Mouse (Mus musculus): ENCODE results near the gene Kif1a. TPM values are rescaled to one million over a fixed set of nuclear protein-coding genes. Genes with fewer than 3 reads are reported as not detected.

Gene Kif1a
- polyA plus RNA-seq, 1 experiment: 3.3 TPM

DNA sequence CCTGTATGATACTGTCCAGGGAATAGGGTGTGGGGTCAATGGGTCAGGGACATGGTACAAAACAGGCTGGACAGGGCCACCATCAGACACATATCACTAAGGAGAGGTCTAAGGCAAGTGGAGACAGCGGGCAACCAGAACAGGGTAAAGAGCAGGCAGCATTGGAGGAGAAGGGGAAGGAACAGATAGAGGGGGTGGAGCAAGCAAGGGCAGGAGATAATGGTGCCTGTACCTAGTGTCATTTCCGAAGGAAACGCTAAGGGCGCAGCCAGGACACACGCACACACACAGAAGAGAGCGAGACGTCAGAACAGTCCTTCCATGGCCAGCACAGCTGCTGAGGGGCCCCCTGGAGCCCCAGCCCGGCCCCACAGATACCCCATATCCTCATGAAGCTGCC lies 75.2 kb downstream of the Kif1a start:
- no peak for DNase-seq (ENCODE audit: low spot score)

DNA sequence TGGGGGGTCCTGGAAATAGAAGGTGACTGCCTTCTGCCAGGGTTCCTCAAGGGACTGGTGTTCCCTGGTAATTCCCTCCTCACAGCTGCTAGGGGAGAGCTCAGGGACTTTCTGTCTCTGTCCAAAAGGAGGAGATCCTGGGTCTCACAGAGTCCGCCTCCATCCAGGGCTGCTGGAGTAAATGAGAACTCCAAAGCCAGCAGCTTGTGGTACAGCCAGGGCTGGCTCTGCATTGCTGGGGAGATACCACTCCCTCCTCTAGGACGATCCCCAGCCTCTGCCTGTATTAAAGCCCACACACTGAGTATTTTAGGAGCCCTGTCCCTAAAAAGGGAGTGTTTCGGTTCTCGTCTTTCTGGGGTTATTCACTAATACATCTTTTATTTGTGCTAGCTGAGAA lies 81.1 kb downstream of the Kif1a start:
- no peak for DNase-seq (ENCODE audit: low spot score)

DNA sequence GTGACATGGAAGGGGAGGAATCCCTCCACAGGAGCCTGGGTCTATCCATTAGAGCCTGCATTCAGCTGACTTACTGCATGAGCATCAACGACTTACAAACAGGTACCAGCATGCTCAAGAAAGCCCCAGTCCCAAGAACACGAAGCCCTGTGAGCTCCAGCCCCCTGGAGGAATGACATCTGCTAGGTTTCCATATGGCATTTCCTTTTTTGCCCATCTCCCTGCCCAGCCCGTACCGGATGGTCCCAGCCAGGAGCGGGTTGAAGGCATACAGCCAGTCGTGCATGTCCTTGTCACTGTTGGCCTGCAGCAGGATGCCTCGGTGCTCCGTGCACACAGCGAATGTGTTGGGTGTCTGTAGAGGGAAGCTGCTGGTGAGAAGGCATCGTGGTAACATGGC lies 83.0 kb downstream of the Kif1a start:
- no peak for DNase-seq (ENCODE audit: low spot score)

DNA sequence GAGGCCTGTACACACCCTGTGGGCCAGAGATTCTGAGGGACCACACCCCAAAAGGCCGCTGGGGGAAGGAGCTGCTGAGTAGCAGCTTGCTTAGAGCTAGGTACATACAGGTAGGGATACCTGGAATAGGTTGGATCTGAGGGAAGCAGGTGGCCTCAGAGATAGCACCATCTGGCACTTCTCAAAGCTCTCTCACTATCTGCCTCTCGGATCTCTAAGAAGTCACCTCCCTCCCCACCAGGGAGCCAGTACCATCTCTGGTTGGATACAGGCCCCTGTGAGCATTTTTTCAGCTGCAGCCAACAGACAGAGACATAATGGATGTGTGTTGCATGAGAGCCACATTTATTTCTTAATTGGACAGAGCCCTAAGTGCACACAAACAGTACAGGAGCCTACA lies 86.6 kb downstream of the Kif1a start:
- DNase-seq (ENCODE audit: low spot score): no peak

DNA sequence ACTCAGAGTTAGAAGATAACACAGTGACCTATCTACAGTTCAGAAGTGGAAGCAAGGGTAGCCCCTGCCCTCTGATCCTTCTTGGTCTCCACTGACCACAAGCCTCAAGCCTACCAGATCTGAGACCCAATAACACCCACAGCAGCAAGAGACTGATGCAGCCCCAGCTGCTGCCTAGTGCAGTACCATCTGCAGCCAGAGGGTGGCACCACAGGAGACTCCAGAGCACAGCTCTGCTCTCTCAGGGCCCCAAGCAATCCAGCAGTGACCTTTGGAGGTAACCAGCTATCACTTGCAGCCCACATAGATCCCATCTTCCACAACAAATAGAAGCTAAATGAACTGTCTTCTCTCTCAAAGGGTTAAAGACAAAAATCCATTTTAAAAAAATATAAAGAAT lies 87.3 kb downstream of the Kif1a start:
- DNase-seq (ENCODE audit: low spot score): peak; percentile 61

DNA sequence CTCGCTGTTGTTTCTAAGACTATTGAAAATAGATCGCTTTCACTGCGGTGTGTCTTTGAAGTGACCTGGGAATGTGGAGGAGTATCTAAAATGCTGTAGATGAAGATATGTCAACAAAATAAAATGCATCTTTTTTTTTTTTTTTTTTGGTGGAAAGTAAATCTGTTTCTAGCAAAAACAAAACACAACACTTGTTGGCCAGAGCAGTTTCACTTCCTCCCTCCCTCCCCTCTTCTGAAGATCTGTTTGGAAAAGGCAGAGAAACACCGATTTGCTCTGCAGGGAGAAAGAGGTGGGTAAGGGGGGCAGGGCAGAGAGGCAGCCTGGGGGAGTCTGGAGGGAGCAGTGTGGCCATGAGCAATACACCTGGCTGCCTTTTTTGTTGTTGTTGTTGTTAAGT lies 88.4 kb downstream of the Kif1a start:
- DNase-seq (ENCODE audit: low spot score): no peak

DNA sequence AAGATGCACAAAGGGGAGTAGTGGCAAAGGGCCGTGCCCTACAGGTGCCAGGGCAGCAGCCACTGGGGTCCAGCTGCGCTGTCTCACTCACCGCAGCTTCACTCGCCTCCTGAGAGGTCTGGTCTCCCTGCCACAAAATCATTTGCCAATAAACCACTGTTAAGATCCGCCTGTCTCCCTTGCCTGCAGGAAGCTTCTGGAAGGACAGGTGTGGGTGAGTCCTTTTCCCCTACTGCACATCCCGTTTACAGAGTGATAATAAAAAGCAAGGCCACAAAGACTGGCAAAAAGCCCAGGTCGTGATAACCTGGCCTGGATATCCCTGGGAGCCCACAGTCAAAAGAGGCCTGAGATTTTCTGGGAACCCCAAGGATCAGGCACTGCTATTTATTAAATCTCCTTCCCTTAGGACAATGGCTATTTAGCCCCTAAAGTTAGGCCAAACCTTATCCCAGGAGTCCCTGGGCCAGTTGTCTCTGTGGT lies 89.6 kb downstream of the Kif1a start:
- no peak for DNase-seq (ENCODE audit: low spot score)

DNA sequence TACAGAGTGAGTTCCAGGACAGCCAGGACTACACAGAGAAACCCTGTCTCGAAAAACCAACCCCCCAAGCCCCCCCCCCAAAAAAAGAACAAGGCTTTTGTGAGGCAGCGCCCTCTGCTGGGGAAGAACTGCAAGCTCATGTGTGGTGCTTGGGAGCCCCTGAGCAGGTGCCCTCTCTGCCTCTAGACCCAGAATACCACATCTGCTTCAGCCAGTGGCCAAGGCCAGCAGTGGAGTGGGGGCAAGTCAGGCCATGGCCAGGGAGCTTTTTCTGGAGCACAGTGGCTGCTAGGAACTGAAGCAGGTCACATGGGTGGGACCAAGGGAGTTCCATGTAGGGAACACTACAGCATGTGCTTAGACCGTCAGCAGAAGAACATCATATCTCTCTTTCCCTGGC lies 91.0 kb downstream of the Kif1a start:
- DNase-seq (ENCODE audit: low spot score): no peak

DNA sequence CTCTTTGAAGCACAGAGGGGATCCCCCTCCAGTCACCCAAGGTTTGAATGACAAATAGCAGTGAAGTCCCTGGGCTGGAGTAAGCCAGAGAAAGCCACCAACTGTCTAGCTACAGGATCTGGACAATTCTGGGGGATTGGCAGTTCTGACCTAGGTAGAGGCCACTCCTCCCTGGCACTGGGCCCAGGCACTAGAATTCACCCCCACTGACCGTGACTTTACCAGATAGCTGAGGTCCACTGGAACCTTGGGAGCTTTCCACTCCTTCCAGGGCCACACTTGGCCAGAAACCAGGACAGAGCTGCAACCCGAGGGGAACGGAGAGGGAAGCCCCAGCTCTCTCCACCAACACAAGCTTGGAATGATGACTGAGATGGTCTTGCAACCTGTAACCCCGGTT lies 92.6 kb downstream of the Kif1a start:
- DNase-seq (ENCODE audit: low spot score): no peak

DNA sequence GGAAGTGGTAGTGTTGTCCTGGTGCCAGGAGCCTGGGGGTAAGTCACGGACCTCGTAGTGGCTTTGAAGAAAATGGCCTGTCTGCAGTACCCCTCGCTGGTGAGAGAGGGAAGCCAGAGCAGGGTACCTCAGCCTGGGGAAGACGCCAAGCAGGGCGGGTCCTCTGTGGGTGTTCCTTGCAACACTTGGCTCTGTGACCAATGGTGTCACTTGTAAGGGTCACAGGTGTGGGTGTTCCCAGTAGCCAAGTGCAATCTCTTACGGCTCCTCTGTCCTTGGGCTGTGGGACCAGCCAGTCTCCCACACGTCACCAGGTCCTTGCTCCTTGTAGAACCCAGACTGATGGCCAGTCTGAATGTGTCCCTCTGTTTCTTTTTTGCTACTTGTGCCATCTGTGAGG lies 95.7 kb downstream of the Kif1a start, which contains the start of gene Aqp12:
Aqp12 (plus strand) TSS at position 274 of the 400 bp plus-strand sequence.
- no peak for DNase-seq (ENCODE audit: low spot score)

DNA sequence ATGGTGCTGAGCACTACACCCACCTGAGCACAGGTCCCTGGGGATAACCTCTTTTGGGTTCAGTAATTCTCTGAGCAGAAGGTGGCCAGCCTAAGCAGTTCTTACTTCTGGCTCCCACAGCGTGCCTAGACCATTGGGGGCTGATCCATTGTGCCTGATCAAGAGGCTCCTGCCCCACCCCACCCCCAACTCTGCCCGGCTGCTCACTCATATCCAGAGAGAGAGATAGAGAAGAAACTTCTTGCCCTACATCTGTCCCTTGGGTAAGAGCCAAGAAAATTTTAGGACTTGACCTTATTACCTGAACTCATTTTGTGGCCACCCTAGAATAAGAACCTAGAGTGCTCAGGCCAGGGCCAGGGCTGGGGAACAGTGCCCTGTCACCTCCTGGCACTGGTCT lies 108.9 kb downstream of the Kif1a start:
- DNase-seq (ENCODE audit: low spot score): no peak

DNA sequence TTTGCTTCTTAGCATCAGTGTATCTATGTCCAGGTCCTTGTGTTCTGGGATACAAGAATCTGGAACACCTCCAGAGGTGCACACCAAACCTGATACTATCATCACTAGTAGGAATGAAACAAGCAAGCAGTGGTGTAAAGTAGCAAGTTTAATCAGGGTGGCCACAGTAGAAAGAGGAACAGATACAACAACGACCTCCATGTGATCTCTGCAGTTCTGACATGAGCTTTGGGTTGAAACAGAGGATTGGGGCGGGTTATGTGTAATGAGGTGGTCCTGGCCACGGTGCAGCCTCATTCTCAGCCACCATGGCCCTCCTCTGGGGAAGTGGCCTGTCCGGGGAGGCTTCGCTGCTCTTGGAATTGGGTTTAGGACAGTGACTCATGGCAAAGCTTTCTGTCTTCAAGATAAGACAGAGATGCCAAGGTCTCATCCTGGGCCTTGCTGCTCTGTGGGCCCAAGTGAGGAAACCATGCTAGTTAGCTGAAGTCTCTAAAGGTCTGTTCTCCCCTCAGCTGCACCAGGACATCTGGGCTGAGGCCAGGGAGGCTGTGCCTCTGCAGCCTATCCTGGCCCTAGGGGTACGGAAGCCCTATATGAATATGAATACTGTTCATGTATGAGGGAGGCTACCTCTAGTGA lies 109.4 kb downstream of the Kif1a start:
- no peak for DNase-seq (ENCODE audit: low spot score)

DNA sequence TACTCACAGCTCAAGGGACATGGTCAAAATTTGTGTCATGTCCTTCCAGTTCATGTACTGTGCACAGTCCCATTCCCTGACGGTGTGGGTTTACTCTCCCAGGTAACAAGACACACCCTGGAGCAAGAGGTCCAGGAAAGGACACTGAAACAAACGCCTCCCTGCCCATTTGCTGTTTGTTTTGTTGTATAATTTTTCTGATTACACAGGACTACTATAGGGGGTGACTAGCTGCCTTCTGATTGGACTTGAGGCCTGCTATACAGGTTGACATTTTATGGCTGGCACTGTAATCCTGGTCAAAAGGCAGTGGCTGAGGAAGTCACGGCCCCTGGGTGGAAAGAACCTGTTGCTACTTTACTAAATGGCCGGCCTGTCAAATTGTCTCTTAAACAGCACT lies 111.9 kb downstream of the Kif1a start:
- DNase-seq (ENCODE audit: low spot score): no peak

DNA sequence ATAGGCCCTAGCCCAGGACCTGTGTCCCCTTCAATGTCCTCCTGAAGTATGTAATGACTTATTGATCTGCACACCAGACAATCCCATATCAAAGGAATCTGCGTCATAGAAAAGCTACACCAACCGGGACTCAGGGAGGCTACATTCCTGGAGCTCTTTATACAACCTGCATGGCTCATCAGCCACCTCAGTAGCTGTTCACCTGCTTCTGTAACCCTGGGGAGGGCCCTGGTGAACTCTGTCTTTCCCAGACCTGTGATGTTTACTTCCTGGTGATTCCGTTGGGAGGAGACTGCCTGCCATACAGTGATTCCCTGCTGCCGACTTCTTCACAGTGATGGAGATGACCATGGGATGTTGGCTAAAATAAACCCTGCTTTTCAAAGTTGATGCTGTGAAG lies 112.9 kb downstream of the Kif1a start:
- DNase-seq (ENCODE audit: low spot score): no peak

DNA sequence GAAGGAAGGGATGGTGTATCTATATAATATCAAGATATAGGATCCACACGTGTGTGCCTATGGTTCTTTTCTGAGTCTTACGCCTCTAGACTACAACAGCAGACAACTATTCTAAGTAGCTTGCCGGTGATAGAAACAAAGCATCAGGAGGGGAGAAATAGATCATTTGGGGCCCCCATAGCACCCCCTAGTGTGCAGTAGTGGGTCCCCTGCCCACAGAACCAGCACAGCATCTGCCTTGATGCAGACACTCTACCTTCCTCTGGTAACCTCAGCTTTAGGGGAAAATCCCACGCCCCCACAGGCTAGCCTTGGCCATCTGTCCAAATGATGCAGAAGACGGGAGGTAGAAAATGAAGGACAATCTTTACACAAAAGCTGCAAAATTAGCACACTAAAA lies 116.8 kb downstream of the Kif1a start:
- DNase-seq (ENCODE audit: low spot score): no peak

DNA sequence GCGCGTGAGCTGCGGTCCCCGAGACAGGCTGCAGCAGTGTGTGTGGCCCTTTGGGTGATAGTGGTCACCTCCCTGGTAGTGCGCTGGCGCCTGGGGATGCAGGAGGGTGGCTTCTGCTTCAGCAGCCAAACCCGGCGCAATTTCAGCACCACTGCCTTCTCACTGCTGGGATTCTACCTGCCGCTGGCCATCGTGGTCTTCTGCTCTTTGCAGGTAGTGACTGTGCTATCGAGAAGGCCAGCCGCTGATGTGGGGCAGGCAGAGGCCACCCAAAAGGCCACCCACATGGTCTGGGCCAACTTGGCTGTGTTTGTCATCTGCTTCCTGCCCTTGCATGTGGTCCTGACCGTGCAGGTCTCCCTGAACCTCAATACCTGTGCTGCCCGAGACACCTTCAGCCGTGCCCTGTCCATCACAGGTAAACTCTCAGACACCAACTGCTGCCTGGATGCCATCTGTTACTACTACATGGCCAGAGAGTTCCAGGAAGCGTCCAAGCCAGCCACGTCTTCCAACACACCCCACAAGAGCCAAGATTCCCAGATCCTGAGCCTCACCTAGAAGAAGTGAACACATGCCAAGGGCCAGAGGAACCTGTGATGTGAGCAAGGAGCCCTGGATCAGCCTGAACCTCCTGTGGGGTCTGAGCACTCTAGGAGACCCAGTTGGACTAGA lies 118.7 kb downstream of the Kif1a start:
- DNase-seq (ENCODE audit: low spot score): no peak

DNA sequence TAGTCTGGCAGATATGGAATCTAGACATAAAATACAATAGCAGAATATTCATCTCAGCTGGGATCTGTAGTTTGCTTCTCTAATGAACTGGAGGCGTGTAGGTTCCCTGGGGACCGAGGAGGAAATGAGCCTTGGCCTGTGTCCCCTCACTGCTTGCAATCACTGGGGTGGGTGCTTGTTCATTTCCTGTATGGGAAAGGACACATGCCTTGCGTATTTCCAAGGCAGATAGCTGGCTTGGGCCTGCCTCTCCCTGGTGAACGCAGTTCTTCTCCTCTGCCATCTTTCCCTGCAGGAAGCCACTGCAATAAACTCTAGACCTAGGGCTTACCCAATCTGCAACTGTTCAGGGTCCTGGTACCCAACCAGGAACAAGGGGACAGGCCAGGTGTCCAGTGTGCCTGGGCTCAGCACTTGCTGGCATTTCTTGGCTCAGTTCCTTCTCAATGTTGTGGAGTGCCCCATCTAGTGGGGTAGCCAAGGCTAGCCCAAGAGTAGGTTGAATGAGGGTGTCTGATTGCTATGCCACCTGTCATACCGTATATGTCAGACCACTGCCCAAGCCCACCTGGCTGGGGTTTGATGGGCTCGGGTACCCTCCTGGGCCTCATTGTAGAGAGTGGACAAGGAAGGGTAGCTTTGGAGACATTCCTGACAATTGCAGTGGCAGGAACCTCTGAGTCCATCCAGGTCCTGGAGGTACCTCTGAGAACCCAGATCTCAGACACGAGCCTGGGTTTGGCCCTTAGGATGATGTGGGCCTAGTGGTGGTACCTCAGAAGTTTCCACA lies 120.5 kb downstream of the Kif1a start:
- no peak for DNase-seq (ENCODE audit: low spot score)

DNA sequence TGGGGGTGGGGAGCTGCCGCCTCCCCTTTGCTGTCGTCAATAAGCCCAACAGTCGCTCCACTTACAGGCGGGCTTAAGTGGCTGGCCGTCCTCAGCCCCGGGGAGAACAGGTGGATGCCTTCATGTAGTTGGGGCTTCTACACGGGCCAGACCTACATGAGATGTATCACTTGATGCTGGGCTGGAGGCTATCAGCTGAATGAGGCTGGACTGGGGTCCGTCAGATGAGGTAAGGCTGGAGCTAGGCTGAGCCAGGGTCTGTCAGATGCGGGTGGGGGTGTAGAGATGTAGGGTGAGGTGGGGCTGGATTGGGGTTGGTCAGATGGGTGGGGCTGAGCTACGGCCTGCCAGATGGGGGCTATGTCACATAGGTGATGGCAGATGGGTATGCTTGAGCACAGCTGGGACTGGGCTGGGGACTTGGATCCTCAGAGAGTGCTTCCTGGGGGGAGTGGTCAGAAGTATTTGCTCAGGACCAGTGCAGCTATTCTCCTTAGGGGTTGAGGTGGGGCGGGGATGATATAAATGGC lies 122.6 kb downstream of the Kif1a start:
- no peak for DNase-seq (ENCODE audit: low spot score)

DNA sequence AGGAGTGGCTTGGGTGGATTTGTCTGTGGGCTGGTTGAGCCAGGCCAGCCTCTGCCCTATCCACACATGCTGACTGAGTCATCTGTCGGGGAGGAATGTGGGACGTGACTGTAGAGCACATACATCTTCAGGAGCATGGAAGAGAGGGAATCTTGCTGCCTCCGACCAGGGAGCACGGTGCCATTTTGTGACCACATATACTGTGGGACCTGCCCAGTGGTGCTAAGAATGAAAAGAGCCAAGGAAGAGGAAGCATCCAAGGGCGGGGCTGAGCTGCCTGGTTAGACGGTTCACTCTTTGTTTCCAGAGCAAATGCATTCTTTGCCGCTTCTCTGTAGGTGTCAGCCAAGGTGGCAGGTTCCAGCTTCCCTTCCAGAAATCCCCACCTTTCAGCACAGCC lies 123.1 kb downstream of the Kif1a start:
- no peak for DNase-seq (ENCODE audit: low spot score)

DNA sequence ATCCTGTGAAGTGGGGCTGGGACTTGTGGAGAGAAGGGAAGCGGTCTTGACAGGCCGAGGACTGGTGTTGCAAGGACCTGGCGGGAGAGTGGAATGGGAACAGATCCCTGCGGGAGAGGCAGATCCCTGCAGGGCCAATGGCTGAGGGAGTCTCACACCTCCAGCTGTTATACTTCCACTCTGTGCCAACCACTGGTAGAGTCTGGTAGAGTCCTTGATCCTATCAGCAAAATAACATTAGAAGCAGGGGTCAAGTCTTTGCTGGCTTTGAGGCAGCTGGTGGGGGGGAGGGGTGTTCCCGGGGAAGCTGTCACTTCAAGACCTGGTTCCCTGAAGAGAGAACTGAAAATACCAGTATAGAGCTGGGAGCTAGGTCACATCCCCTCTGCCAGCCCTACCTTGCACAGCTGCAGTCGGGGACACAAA lies 125.6 kb downstream of the Kif1a start:
- DNase-seq (ENCODE audit: low spot score): no peak

DNA sequence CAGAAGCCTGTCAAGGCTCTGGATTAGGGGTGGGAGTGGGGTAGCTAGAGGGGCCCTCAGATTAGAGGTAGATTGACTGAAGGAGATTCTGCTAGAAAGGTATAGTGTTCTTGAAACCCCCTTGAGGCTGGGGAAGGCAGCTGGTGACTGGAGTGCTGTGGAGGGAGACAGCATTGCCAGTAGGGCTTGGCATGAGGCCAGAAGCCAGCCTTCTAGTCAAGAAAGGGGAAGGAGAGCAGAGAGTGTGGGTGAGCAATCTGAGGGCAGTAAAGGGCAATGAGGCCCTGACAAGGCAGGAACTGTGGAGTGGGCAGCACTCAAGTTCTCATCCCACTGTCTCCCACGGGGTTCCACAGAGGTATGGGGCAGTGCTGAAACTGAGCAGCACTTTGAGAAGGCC lies 128.9 kb downstream of the Kif1a start:
- DNase-seq (ENCODE audit: low spot score): no peak
